Mouse (Mus musculus): ENCODE measurements around the gene H2-M10.1.

DNA sequence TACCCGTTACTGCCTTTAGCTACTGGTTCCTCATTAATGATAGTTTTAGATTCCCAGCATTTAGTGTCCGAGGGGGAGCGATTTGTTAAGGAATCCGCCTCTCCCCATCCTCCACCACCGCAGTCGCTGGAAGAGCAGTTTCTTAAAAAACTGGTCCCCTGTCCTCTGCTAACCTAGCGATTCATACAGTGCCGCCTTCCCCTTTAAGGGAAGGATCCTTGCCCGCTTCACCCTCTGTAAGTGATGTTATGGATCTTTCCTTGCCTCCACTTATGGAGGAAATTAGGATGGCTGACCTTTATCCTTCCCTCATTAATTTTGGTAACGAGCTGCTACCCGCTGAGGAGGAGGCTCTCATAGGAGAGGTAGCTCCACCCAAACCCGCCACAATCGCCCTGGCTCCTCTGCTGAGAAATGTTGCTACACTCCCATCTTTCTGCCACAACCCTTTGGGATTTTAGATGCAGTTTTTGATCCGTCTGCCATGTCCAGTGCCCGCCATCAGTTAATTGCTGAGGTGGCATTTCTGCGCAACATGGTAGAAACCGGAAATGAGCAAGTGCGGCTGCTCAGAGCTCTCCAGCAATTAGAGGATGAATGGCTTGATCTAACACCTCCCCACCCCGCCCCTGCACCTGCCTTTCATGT, 10.8 kb downstream of the H2-M10.1 start:
- TF ChIP-seq EP300 (optimal IDR thresholded peaks at IDR 0.05) (no peak), CTCF (IDR thresholded peaks at IDR 0.05; ENCODE audit: low read depth) (no peak)
